Mouse (Mus musculus): ENCODE data around the gene Stfa3.

- TF ChIP-seq POLR2A (IDR thresholded peaks at IDR 0.05; ENCODE audit: insufficient read depth, low read depth, low read length): no peak
- no peak for TF ChIP-seq EP300 (IDR thresholded peaks at IDR 0.05; ENCODE audit: insufficient read depth, low read depth, low read length)
Measured at GRCm38 (mm10) chr16:36471066-36471633, 16.0 kb upstream of the Stfa3 start.

Data from heart, adult 2 months (tissue).